Mouse (Mus musculus) kidney, adult 2 months (tissue): ENCODE measurements around the gene Elp5. TPM values are rescaled to one million over a fixed set of nuclear protein-coding genes. Genes with fewer than 3 reads are reported as not detected.

Source experiments
- DNase-seq: peaks from one replicate; pipeline ENCODE4 v3.0.0; 2021
- H3K27ac ChIP-seq: fragments of 200-500 bp; 2 replicates; pipeline ENCODE4 v1.5.1; 2012; ENCODE audit warnings: low read depth, low read length, control low read depth, inconsistent platforms; ENCODE audit not compliant: insufficient read depth
- H3K27me3 ChIP-seq: fragments of 200-500 bp; replicated peaks from 2 replicates; pipeline ENCODE4 v1.6.1; 2012; ENCODE audit warnings: mild to moderate bottlenecking, moderate library complexity, low read length, inconsistent platforms; ENCODE audit not compliant: control insufficient read depth, insufficient read depth
- H3K36me3 ChIP-seq: fragments of 200-500 bp; 2 replicates; pipeline ENCODE4 v1.6.1; 2012; ENCODE audit warnings: mild to moderate bottlenecking, moderate library complexity, low read length, inconsistent platforms; ENCODE audit not compliant: control insufficient read depth, insufficient read depth
- H3K4me1 ChIP-seq: fragments of 200-500 bp; 2 replicates; pipeline ENCODE4 v1.6.1; 2011; ENCODE audit warnings: low read length; ENCODE audit not compliant: control insufficient read depth, insufficient read depth
- H3K4me3 ChIP-seq: fragments of 200-500 bp; 2 replicates; pipeline ENCODE4 v1.5.1; 2011; ENCODE audit warnings: mild to moderate bottlenecking, low read depth, low read length, control low read depth; ENCODE audit not compliant: insufficient read depth
- CTCF ChIP-seq: fragments of 200-500 bp; conservative IDR thresholded peaks from 2 replicates; pipeline ENCODE4 v1.5.1; 2011; ENCODE audit warnings: low read depth, mild to moderate bottlenecking, control low read depth, low read length, moderate library complexity, mixed read lengths; ENCODE audit not compliant: insufficient read depth, insufficient read length
- POLR2A ChIP-seq: fragments of 200-500 bp; IDR thresholded peaks from one replicate; pipeline ENCODE4 v1.6.1; 2011; ENCODE audit warnings: low read depth, low read length, control low read depth
- WGBS: fragments of 180-500 bp; shearing (Covaris S2); methylation state at CpG from one replicate; pipeline ENCODE4 v1.1.7; 2018; 5-methylcytosine and 5-hydroxymethylcytosine counted together
- polyA plus RNA-seq: library from polyadenylated mRNA; depleted of rRNA; stranded (reverse); fragments of >200 nt; gene quantifications from 2 replicates; pipeline ENCODE4 v1.2.3, GENCODE M21; 2012

The Elp5 gene
- polyA plus RNA-seq, 1 experiment, result 66.3 TPM

GRCm38 (mm10) chr11:69990850-69991691, 8.8 kb upstream of the Elp5 start, which contains the start of gene Gabarap:
Gabarap (plus strand) TSS chr11:69991143.
- H3K27me3 ChIP-seq, result no peaks in the 10 kb centered on the region
- DNase-seq, result peak; percentile 99
- TF ChIP-seq POLR2A (peak; percentile 58), CTCF (no peak)
- peaks cover 4% of the 10 kb centered on the region for H3K36me3 ChIP-seq
- H3K4me1 ChIP-seq, result peaks cover 3% of the 10 kb centered on the region; the same call in 1 of the 2 replicates
- H3K27ac ChIP-seq, result peak within 1 kb of the TSS; percentile 100
- H3K4me3 ChIP-seq, result peak within 1 kb of the TSS; percentile 96
- under 1% methylated on average over 40 of the region's 40 CpGs for WGBS

- Histone ChIP-seq H3K36me3 (peaks cover 4% of the 10 kb centered on the region), H3K27ac (no peak overlapping the region), H3K4me1 (peaks cover 3% of the 10 kb centered on the region; the same call in 1 of the 2 replicates), H3K4me3 (no peak overlapping the region), H3K27me3 (no peaks in the 10 kb centered on the region)
- DNase-seq, result no peak
- WGBS, result 84% methylated on average over 8 of the region's 8 CpGs
- no peak for TF ChIP-seq POLR2A
- no peak for TF ChIP-seq CTCF
Observed at GRCm38 (mm10) chr11:69989949-69990348, 7.6 kb upstream of the Elp5 start.

GRCm38 (mm10) chr11:69984431-69984830, 2.1 kb upstream of the Elp5 start:
- TF ChIP-seq CTCF (no peak), POLR2A (no peak)
- Histone ChIP-seq H3K27ac (no peak overlapping the region), H3K4me3 (no peak overlapping the region), H3K36me3 (peaks cover 3% of the 10 kb centered on the region), H3K4me1 (peaks cover 9% of the 10 kb centered on the region; the same call in 1 of the 2 replicates), H3K27me3 (no peaks in the 10 kb centered on the region)
- 90% methylated on average over 8 of the region's 8 CpGs for WGBS
- no peak for DNase-seq

- Histone ChIP-seq H3K27me3 (no peaks in the 10 kb centered on the region), H3K27ac (no peak overlapping the region), H3K36me3 (peaks cover 3% of the 10 kb centered on the region), H3K4me3 (no peak overlapping the region), H3K4me1 (peaks cover 9% of the 10 kb centered on the region; the same call in 1 of the 2 replicates)
- DNase-seq, result no peak
- TF ChIP-seq CTCF (no peak), POLR2A (no peak)
- 65% methylated on average over 4 of the region's 4 CpGs for WGBS
Observed at GRCm38 (mm10) chr11:69983377-69983776, 1.1 kb upstream of the Elp5 start.

- H3K27ac ChIP-seq, result no peak overlapping the region
- no peak for TF ChIP-seq POLR2A
- TF ChIP-seq CTCF, result no peak
- no peak for DNase-seq
- H3K36me3 ChIP-seq, result peaks cover 3% of the 10 kb centered on the region
- peaks cover 9% of the 10 kb centered on the region; the same call in 1 of the 2 replicates for H3K4me1 ChIP-seq
- H3K27me3 ChIP-seq, result no peaks in the 10 kb centered on the region
- no peak overlapping the region for H3K4me3 ChIP-seq
- WGBS, result 20% methylated on average over 5 of the region's 5 CpGs
Observed at GRCm38 (mm10) chr11:69982877-69983276, 560 bp upstream of the Elp5 start.

- peak within 1 kb of the TSS; percentile 80 for H3K4me3 ChIP-seq
- no peak for TF ChIP-seq POLR2A
- TF ChIP-seq CTCF, result no peak
- no peak for DNase-seq
- under 1% methylated on average over 42 of the region's 43 CpGs for WGBS
- peak within 1 kb of the TSS; percentile 89 for H3K27ac ChIP-seq
- H3K4me1 ChIP-seq, result peaks cover 9% of the 10 kb centered on the region; the same call in 1 of the 2 replicates
- H3K36me3 ChIP-seq, result peaks cover 2% of the 10 kb centered on the region
- no peaks in the 10 kb centered on the region for H3K27me3 ChIP-seq
Observed at GRCm38 (mm10) chr11:69981141-69981762, 1.1 kb downstream of the Elp5 start, which contains the start of gene Ctdnep1. Ctdnep1 (plus strand) TSS chr11:69981156.
